Mouse (Mus musculus) stomach, embryonic 15.5 days (tissue): ENCODE results near the gene Gcgr. TPM values are rescaled to one million over a fixed set of nuclear protein-coding genes. Genes with fewer than 3 reads are reported as not detected.

Source experiments
- ATAC-seq: fragments of 200-750 bp; cut with Nextera tagmentation; 2 replicates; pipeline ENCODE4 v1.8.0; 2017; ENCODE audit warnings: low read depth, moderate number of reproducible peaks, moderate TSS enrichment; ENCODE audit not compliant: insufficient read depth, low FRiP score
- H3K27ac ChIP-seq: fragments of 300-500 bp; sonication (generic); 2 replicates; pipeline ENCODE4 v1.5.1; 2015; ENCODE audit warnings: mild to moderate bottlenecking, inconsistent platforms
- H3K27me3 ChIP-seq: fragments of 300-500 bp; sonication (generic); replicated peaks from 2 replicates; pipeline ENCODE4 v1.6.1; 2015; ENCODE audit warnings: inconsistent platforms
- H3K36me3 ChIP-seq: fragments of 300-500 bp; sonication (generic); 2 replicates; pipeline ENCODE4 v1.6.1; 2015; ENCODE audit warnings: inconsistent platforms
- H3K4me1 ChIP-seq: fragments of 300-500 bp; sonication (generic); 2 replicates; pipeline ENCODE4 v1.6.1; 2015; ENCODE audit warnings: inconsistent platforms
- H3K4me2 ChIP-seq: fragments of 300-500 bp; sonication (generic); 2 replicates; pipeline ENCODE4 v1.6.1; 2015; ENCODE audit warnings: mild to moderate bottlenecking, inconsistent platforms
- H3K4me3 ChIP-seq: fragments of 300-500 bp; sonication (generic); replicated peaks from 2 replicates; pipeline ENCODE4 v1.5.1; 2015; ENCODE audit warnings: inconsistent platforms
- H3K9ac ChIP-seq: fragments of 300-500 bp; sonication (generic); 2 replicates; pipeline ENCODE4 v1.6.1; 2015; ENCODE audit warnings: inconsistent platforms
- H3K9me3 ChIP-seq: fragments of 300-500 bp; sonication (generic); 2 replicates; pipeline ENCODE4 v1.6.1; 2016; ENCODE audit warnings: inconsistent platforms
- WGBS: fragments of 180-500 bp; shearing (Covaris S2); methylation state at CpG from one replicate; pipeline ENCODE4 v1.1.7; 2015; 5-methylcytosine and 5-hydroxymethylcytosine counted together
- polyA plus RNA-seq: library from polyadenylated mRNA; unstranded; fragments of >200 nt; fragmentation: Nextera tagmentation; extraction: Ambion mirVana; gene quantifications from 2 replicates; pipeline ENCODE4 v1.2.1, GENCODE M21; 2015

The Gcgr gene
- 1.7 and 2.4 TPM in 2 replicates for polyA plus RNA-seq

DNA sequence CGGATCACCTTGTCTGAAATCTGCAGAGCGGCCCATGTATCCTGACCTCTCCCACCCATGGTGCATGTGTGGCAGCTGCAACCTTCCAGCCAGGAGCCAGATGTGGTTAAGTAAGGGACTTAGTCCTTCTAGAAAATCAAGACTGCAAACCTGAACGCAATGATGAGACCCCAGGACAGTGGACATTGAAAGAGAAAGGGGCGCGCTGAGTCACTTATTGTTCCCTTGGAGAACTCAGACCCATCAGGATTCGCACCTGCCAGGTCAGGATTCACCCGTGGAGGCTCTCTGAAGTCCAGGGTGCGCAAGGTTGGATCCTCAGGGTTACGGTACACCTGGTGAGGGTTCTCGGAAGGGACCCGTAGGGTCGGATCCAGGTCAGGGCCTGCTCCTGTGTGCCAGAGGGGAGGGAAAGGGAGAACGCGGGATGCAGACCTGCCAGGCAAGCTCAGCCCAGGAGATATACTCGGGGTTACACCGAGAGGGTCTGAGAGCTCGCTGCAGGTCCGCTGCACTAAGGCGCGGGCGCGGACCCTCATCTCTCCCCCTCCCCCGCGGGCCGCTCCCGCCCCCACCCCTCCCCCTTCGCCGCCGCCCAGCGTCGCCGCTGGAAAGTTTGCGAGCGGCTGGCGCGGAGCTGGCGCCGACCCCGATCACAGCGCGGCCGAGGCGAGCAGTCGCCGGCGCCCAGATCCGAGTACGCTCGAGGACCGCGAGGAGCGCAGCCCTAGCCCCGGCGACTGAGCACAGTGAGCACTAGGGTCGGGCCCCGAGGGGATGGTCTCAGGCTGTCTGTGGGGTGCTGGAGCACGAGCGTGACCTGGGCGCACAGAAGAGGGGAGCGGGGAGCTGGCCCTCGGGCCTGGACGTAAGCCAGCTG, at the start of gene Gcgr:
Gcgr (plus strand) TSS at position 615 of the 880 bp plus-strand sequence.
- 8% methylated on average over 60 of the region's 62 CpGs for WGBS
- Histone ChIP-seq H3K27ac (no peak within 1 kb of the TSS), H3K36me3 (no peaks in the 10 kb centered on the region), H3K4me2 (peak within 1 kb of the TSS; percentile 88), H3K27me3 (peaks cover 50% of the 10 kb centered on the region), H3K4me1 (peaks cover 8% of the 10 kb centered on the region), H3K4me3 (peak within 1 kb of the TSS; percentile 44), H3K9me3 (no peaks in the 10 kb centered on the region), H3K9ac (peak within 1 kb of the TSS; percentile 29)
- ATAC-seq = no peak

DNA sequence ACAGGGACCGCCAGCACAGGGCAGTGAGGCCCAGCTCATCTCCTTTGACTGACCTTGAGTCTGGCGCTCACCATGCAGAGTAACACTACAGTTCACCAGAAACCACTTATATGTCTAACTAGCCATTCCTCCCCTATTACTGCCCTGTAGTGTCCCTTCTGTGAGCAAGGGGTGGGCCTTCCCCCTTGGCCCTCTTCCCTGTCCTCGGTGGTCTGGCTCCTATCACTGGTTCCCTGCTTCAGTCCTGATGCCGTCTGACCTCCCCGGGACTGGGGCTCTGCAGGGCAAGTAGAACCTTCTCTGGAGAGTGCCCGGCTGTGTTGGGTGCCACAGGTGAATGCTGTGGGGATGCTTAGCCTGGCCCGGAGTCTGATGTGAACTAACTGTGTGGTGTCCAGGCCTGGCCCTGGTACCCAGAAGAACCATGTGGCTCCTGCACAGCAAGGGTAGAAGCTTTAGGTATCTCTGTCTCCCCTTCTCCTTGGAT, 47.0 kb upstream of the Gcgr start:
- Histone ChIP-seq H3K36me3 (peaks cover 60% of the 10 kb centered on the region), H3K9ac (no peak overlapping the region), H3K4me1 (peaks cover 10% of the 10 kb centered on the region), H3K9me3 (no peaks in the 10 kb centered on the region), H3K27ac (peak overlapping the region; percentile 84; the same call in 1 of the 2 replicates), H3K4me2 (peak overlapping the region; percentile 82), H3K4me3 (0 out of 2 replicates have a peak overlapping the region, but pooled peaks have one; percentile 100), H3K27me3 (no peaks in the 10 kb centered on the region)
- WGBS = 85% methylated on average over 7 of the region's 7 CpGs
- ATAC-seq = no peak

DNA sequence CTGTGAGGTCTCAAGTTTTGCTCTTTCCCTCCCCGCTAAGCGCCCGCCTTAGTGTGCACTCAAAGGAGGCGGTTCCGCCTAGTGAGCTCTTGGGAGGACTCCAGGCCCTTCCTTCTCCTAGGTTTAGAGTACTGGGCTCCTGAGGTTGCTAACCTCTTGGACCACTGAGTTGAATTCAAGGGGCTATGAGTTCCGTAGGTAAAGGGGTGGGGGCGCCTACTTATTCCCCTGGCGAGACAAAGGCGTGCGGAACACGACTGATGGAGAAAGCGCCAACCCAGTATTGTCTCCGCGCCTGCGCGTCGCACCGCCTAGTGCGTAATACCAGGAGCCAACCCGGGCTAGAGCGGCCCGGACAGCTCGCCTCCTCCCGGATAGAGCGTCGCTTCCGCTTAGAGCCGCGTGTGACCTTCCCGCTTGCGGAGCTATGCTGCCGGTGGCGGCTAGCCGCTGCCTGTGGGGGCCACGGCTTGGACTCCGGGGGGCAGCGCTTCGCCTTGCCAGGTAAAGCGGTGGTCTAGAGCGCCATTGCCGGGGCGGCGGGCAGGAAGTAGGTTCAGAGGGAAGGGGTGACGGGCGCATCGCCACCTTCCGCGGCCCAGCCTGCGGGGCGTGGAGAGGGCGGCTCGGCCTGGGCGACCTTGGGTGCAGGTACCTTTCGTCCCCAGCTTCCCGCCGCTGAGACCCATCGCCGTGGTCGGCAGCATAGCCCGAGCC, 46.1 kb upstream of the Gcgr start, which contains the start of gene Mrpl12:
Mrpl12 (plus strand) TSS at position 349 of the 717 bp plus-strand sequence.
- Histone ChIP-seq H3K4me2 (peak within 1 kb of the TSS; percentile 82), H3K27me3 (no peaks in the 10 kb centered on the region), H3K36me3 (peaks cover 56% of the 10 kb centered on the region), H3K9ac (peak within 1 kb of the TSS; percentile 97), H3K27ac (peak within 1 kb of the TSS; percentile 84), H3K9me3 (no peaks in the 10 kb centered on the region), H3K4me1 (peaks cover 11% of the 10 kb centered on the region), H3K4me3 (peak within 1 kb of the TSS; percentile 100)
- under 1% methylated on average over 59 of the region's 60 CpGs for WGBS
- ATAC-seq = peak; percentile 91

DNA sequence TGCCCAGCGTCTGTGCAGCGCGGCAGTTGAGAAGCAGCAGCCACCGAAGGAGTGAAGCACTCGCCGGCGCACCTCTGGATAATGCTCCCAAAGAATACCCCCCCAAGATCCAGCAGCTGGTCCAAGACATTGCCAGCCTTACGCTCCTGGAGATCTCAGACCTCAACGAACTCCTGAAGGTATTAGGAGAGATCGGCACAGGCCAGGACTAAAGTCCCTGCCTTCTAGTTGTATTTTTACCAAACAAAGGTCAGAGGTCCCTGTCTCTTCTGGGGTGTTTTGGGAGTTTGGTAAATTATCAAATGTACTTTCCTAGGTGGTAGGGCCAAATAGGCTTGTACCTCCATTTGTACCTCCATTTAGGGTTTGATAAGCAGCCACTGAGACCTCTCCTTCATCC, 45.2 kb upstream of the Gcgr start:
- 6% methylated on average over 10 of the region's 10 CpGs for WGBS
- H3K36me3 ChIP-seq = peaks cover 49% of the 10 kb centered on the region
- peak overlapping the region; percentile 73 for H3K27ac ChIP-seq
- H3K27me3 ChIP-seq = no peaks in the 10 kb centered on the region
- peaks cover 16% of the 10 kb centered on the region for H3K4me1 ChIP-seq
- no peak for ATAC-seq
- H3K4me3 ChIP-seq = peak overlapping the region; percentile 100
- H3K4me2 ChIP-seq = peak overlapping the region; percentile 82
- H3K9me3 ChIP-seq = no peaks in the 10 kb centered on the region
- H3K9ac ChIP-seq = peak overlapping the region; percentile 97

GRCm38 (mm10) chr11:120488516-120488915, 42.0 kb upstream of the Gcgr start:
- no peaks in the 10 kb centered on the region for H3K27me3 ChIP-seq
- H3K9me3 ChIP-seq = no peaks in the 10 kb centered on the region
- peaks cover 36% of the 10 kb centered on the region for H3K4me1 ChIP-seq
- ATAC-seq = no peak
- H3K4me2 ChIP-seq = no peak overlapping the region
- H3K9ac ChIP-seq = no peak overlapping the region
- no peak overlapping the region for H3K27ac ChIP-seq
- peaks cover 25% of the 10 kb centered on the region for H3K36me3 ChIP-seq
- 72% methylated on average over 4 of the region's 4 CpGs for WGBS
- no peak overlapping the region for H3K4me3 ChIP-seq

GRCm38 (mm10) chr11:120489054-120489761, 41.3 kb upstream of the Gcgr start:
- Histone ChIP-seq H3K9me3 (no peaks in the 10 kb centered on the region), H3K4me1 (peaks cover 38% of the 10 kb centered on the region), H3K27me3 (no peaks in the 10 kb centered on the region), H3K36me3 (peaks cover 29% of the 10 kb centered on the region), H3K9ac (no peak overlapping the region), H3K4me2 (no peak overlapping the region), H3K27ac (peak overlapping the region; percentile 90), H3K4me3 (no peak overlapping the region)
- ATAC-seq = peak; percentile 42
- WGBS = 61% methylated on average over 4 of the region's 4 CpGs

- Histone ChIP-seq H3K27ac (peak overlapping the region; percentile 90), H3K9ac (peak overlapping the region; percentile 90; the same call in 1 of the 2 replicates), H3K4me1 (peaks cover 39% of the 10 kb centered on the region), H3K4me2 (peak overlapping the region; percentile 96), H3K9me3 (no peaks in the 10 kb centered on the region), H3K27me3 (no peaks in the 10 kb centered on the region), H3K36me3 (peaks cover 37% of the 10 kb centered on the region), H3K4me3 (no peak overlapping the region)
- ATAC-seq = no peak
- WGBS = 35% methylated on average over 4 of the region's 4 CpGs
Observed at GRCm38 (mm10) chr11:120490291-120491046, 40.0 kb upstream of the Gcgr start.

GRCm38 (mm10) chr11:120491317-120492023, 39.0 kb upstream of the Gcgr start, which contains the start of gene Slc25a10:
Slc25a10 (plus strand) TSS chr11:120491840.
- peak within 1 kb of the TSS; percentile 90 for H3K9ac ChIP-seq
- H3K9me3 ChIP-seq = no peaks in the 10 kb centered on the region
- H3K36me3 ChIP-seq = peaks cover 42% of the 10 kb centered on the region
- under 1% methylated on average over 35 of the region's 35 CpGs for WGBS
- peak; percentile 85 for ATAC-seq
- H3K27ac ChIP-seq = peak within 1 kb of the TSS; percentile 90
- peak within 1 kb of the TSS; percentile 96 for H3K4me2 ChIP-seq
- H3K27me3 ChIP-seq = no peaks in the 10 kb centered on the region
- H3K4me3 ChIP-seq = peak within 1 kb of the TSS; percentile 96
- peaks cover 33% of the 10 kb centered on the region for H3K4me1 ChIP-seq

DNA sequence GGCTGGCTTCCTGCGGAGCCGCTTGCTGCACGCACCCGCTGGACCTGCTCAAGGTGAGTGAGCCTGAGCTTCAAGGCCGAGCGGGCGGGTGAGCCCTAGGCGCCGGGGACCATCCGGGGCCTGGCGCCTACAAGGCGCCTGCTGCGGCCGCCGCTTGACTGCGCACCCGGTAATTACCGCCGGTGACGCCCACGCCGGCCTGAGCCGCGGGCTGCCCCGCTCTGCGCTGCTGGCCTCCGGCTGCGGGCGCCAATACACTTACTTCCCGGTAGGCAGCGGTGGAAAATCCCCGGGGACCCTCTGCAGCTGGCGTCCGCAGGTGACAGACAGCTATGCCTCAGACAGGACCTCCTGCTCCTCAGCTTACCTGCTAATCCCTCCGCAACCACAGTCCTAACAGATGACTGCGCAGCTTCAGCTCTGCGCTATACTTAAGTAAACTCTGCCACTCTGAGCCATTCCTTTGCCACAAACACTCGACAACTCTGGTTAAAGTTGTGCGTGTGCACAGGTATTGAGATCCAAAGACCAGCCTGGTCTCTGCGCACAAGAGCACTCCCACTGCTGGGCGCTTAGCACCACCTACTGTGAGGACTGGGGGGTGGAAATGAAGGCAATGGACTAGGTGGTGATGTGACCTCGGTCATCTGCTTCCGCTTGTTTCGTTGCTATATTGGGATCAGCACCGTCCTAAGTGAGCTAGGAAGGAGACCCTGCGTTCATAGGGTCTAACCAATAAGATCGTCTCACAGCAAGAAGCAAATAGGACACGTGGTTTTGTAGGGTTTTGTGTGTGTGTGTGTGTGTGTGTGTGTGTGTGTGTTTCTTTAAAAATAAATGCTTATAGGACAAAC, 38.2 kb upstream of the Gcgr start:
- ATAC-seq = peak; percentile 15; the same call in 1 of the 2 replicates
- Histone ChIP-seq H3K27ac (peak overlapping the region; percentile 90), H3K4me2 (peak overlapping the region; percentile 96), H3K9ac (peak overlapping the region; percentile 90), H3K27me3 (no peaks in the 10 kb centered on the region), H3K36me3 (peaks cover 39% of the 10 kb centered on the region), H3K4me3 (peak overlapping the region; percentile 96), H3K4me1 (peaks cover 33% of the 10 kb centered on the region), H3K9me3 (no peaks in the 10 kb centered on the region)
- under 1% methylated on average over 48 of the region's 48 CpGs for WGBS

DNA sequence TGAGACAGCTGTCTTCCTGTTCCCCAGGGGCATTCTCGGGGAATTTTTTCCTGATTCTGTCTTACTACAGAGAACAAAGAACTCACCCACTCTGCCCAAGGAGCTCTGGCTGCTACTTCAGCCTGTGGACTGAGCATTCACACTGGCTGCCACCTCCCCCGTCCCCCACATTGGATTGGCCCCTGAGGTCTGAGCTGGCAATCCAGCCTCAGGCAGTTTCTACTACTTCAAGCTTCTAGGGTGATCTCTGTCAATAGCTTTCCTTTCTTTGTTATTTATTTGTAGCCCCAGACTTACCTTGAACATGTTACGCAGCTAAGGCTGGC, 37.7 kb upstream of the Gcgr start:
- peak overlapping the region; percentile 96 for H3K4me2 ChIP-seq
- H3K4me3 ChIP-seq = peak overlapping the region; percentile 96
- no peaks in the 10 kb centered on the region for H3K27me3 ChIP-seq
- peaks cover 36% of the 10 kb centered on the region for H3K36me3 ChIP-seq
- H3K9ac ChIP-seq = peak overlapping the region; percentile 17; the same call in 1 of the 2 replicates
- H3K9me3 ChIP-seq = no peaks in the 10 kb centered on the region
- WGBS = 30% methylated on average over 3 of the region's 3 CpGs
- peaks cover 33% of the 10 kb centered on the region for H3K4me1 ChIP-seq
- H3K27ac ChIP-seq = peak overlapping the region; percentile 90
- ATAC-seq = no peak
